Mouse (Mus musculus) liver, adult 2 months (tissue): ENCODE results near the gene Casp9. TPM values are rescaled to one million over a fixed set of nuclear protein-coding genes. Genes with fewer than 3 reads are reported as not detected.

Source experiments
- DNase-seq: peaks from one replicate; pipeline ENCODE4 v3.0.0-alpha.2; 2011; ENCODE audit warnings: low read depth, low spot score; ENCODE audit errors: extremely low read depth
- H3K27ac ChIP-seq: fragments of 200-500 bp; replicated peaks from 2 replicates; pipeline ENCODE4 v1.5.1; 2012; ENCODE audit warnings: low read depth, mild to moderate bottlenecking, control low read depth, inconsistent platforms, low read length; ENCODE audit not compliant: insufficient read depth
- H3K27me3 ChIP-seq: fragments of 200-500 bp; 2 replicates; pipeline ENCODE4 v1.6.1; 2012; ENCODE audit warnings: mild to moderate bottlenecking, moderate library complexity, low read length, inconsistent platforms; ENCODE audit not compliant: control insufficient read depth, insufficient read depth
- H3K36me3 ChIP-seq: fragments of 200-500 bp; 2 replicates; pipeline ENCODE4 v1.6.1; 2012; ENCODE audit warnings: low read length, inconsistent platforms; ENCODE audit not compliant: control insufficient read depth, insufficient read depth
- H3K4me1 ChIP-seq: fragments of 200-500 bp; 2 replicates; pipeline ENCODE4 v1.6.1; 2011; ENCODE audit warnings: low read length; ENCODE audit not compliant: control insufficient read depth, insufficient read depth
- H3K4me3 ChIP-seq: fragments of 200-500 bp; 2 replicates; pipeline ENCODE4 v1.5.1; 2011; ENCODE audit warnings: low read depth, mild to moderate bottlenecking, control low read depth, low read length, moderate library complexity; ENCODE audit not compliant: insufficient read depth
- H3K79me2 ChIP-seq: fragments of 200-500 bp; 2 replicates; pipeline ENCODE4 v1.6.1; 2012; ENCODE audit warnings: inconsistent platforms, mild to moderate bottlenecking, low read length, moderate library complexity; ENCODE audit not compliant: control insufficient read depth, insufficient read depth
- H3K9ac ChIP-seq: fragments of 200-500 bp; 2 replicates; pipeline ENCODE4 v1.6.1; 2012; ENCODE audit warnings: low read depth, mild to moderate bottlenecking, control low read depth, inconsistent platforms, low read length
- CTCF ChIP-seq: fragments of 200-500 bp; IDR thresholded peaks from 2 replicates; pipeline ENCODE4 v1.5.1; 2011; ENCODE audit warnings: low read depth, low read length, control low read depth
- POLR2A ChIP-seq: fragments of 200-500 bp; IDR thresholded peaks from 2 replicates; pipeline ENCODE4 v1.6.1; 2011; ENCODE audit warnings: low read length, control low read depth; ENCODE audit not compliant: insufficient read depth; ENCODE audit errors: extremely low read depth
- WGBS: fragments of 180-500 bp; shearing (Covaris S2); methylation state at CpG from one replicate; pipeline ENCODE4 v1.1.7; 2018; 5-methylcytosine and 5-hydroxymethylcytosine counted together
- polyA plus RNA-seq: library from polyadenylated mRNA; depleted of rRNA; stranded (reverse); fragments of >200 nt; gene quantifications from 2 replicates; pipeline ENCODE4 v1.2.3, GENCODE M21; 2012
- total RNA-seq: library from RNA; depleted of rRNA; stranded (reverse); fragments of >200 nt; gene quantifications from 2 replicates; pipeline ENCODE4 v1.2.3, GENCODE M21; 2014

The Casp9 gene
- total and polyA plus RNA-seq, 2 experiments = 8.4 to 10.9 TPM

DNA sequence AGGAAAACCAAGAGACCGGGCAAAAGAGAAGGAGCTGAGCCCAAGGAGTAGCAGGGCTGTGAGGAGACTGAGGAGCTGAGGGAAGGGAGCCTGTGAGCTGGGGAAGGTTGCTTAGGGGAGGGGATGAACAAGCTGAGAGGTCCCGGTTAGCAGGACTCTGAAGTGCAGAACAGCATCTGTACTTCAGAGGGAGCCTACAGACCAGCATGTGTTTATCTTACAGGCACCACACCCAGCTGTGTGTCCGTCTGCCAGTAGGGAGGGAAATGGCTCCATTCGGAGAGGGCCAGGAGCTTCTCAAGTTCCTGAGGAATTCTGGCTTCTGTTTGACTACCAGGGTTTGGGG is 41.4 kb upstream of the Casp9 start:
- WGBS = 53% methylated on average over 4 of the region's 4 CpGs
- H3K27me3 ChIP-seq = no peaks in the 10 kb centered on the region
- H3K27ac ChIP-seq = no peak overlapping the region
- peaks cover 11% of the 10 kb centered on the region; the same call in 1 of the 2 replicates for H3K79me2 ChIP-seq
- no peak for DNase-seq
- no peak for TF ChIP-seq CTCF
- no peak overlapping the region for H3K4me3 ChIP-seq
- H3K9ac ChIP-seq = no peak overlapping the region
- peaks cover 22% of the 10 kb centered on the region for H3K36me3 ChIP-seq
- H3K4me1 ChIP-seq = peaks cover 16% of the 10 kb centered on the region

DNA sequence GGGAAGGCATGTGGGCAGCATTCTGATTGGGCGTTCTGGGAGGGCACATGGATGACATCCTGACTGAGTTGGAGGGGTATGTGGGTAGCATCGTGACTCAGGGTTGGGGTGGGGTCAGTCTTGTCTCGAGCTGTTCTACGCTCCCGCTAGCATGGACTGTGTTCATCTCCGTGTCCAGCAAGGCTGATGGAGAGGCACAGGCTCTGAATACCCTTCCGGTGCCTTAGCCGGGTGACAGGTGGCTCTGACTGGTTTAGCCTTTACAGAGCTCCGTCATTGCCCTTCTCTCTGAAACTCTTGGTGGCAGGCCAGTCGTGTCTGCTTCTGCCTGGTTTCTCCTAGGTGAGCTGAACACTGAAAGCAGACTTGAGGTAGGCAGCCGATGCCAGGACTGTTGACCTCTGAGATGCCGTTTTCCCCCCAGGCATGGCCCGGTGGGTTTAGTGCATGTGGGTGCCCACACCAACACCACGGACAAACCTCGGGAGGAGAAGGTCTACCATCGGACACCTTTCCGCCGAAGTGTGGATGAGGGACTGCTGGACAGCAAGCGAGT is 38.0 kb upstream of the Casp9 start:
- H3K36me3 ChIP-seq = peaks cover 39% of the 10 kb centered on the region
- no peaks in the 10 kb centered on the region for H3K27me3 ChIP-seq
- H3K27ac ChIP-seq = no peak overlapping the region
- no peak overlapping the region for H3K9ac ChIP-seq
- H3K4me1 ChIP-seq = peaks cover 6% of the 10 kb centered on the region; the same call in 1 of the 2 replicates
- H3K4me3 ChIP-seq = no peak overlapping the region
- peaks cover 5% of the 10 kb centered on the region; the same call in 1 of the 2 replicates for H3K79me2 ChIP-seq
- no peak for TF ChIP-seq POLR2A
- no peak for TF ChIP-seq CTCF
- no peak for DNase-seq
- 92% methylated on average over 19 of the region's 19 CpGs for WGBS

DNA sequence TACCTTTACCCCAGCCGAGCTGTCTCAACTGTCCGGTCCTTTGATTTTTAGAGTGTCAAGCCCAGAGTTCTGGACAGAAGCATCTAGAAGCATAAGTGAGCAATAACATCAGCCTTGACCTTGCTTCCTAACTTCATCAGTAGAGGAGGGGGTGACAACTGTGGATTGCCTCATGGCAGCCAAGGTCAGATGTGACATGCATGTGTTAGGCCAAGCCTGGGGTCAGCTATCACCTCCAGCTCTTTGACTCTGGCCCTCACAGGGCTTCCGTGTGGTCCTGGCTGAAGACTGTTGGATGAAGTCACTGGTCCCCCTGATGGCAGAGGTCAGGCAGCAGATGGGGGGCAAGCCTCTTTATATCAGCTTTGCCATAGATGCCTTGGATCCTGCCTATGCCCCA is 36.3 kb upstream of the Casp9 start:
- no peak overlapping the region for H3K27ac ChIP-seq
- H3K36me3 ChIP-seq = peaks cover 39% of the 10 kb centered on the region
- 0 out of 2 replicates have a peak, but pooled peaks cover 2% of the 10 kb centered on the region for H3K79me2 ChIP-seq
- no peak for DNase-seq
- no peak overlapping the region for H3K4me3 ChIP-seq
- no peak for TF ChIP-seq CTCF
- TF ChIP-seq POLR2A = no peak
- no peaks in the 10 kb centered on the region for H3K4me1 ChIP-seq
- 88% methylated on average over 3 of the region's 3 CpGs for WGBS
- no peaks in the 10 kb centered on the region for H3K27me3 ChIP-seq
- H3K9ac ChIP-seq = no peak overlapping the region

DNA sequence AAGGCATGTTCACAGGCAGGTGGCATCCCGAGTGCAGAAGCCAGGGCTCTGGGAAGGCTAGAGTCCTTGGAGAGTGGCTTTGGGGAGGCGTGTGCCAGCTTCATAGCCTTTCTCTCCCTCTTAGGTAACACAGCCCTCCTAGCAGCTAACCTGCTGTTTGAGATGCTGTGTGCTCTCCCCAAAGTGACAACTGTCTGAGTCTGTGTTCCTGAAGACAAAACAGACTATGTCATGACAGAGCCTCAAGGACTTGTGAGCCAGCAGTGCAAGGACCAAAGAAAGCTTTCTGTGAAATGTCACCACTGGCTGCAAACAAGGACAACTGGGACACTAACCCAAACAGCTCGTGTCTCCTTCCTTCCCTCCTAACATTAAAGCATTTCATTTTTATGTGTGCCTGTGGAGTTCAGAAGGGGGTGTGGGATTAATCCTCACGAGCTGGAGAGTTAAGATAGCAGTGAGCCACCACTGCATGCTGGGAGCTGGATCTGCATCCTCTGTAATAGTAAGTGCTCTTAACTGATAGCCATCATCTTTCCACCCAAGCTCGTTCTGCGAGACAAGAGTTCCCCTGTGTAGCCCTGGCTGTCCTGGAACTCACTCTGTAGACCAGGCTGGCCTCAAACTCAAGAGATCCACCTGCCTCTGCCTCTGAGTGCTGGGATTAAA is 34.4 kb upstream of the Casp9 start:
- Histone ChIP-seq H3K27me3 (no peaks in the 10 kb centered on the region), H3K9ac (no peak overlapping the region), H3K27ac (no peak overlapping the region), H3K4me1 (no peaks in the 10 kb centered on the region), H3K4me3 (no peak overlapping the region), H3K79me2 (no peaks in the 10 kb centered on the region), H3K36me3 (peaks cover 38% of the 10 kb centered on the region)
- no peak for DNase-seq
- TF ChIP-seq POLR2A (no peak), CTCF (no peak)
- 85% methylated on average over 6 of the region's 6 CpGs for WGBS

DNA sequence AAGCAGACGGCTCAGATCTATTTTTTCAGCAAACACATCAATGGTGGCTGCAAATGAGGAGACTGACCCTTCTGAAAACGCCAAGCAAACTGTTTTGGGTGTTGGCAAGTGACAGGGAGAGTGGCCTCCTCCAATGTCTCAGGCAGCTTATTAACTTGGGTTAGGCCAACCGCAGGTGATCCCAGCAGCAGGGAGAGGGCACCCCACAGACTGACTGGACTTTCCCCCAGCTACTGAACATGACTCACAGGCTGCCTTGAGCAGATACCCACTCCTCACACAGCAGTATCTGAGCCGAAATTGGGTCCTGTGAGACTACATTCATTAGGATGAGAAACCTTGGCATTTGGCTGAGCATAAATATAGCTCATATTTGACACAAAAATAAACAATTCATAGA is 32.5 kb upstream of the Casp9 start:
- H3K4me3 ChIP-seq = no peak overlapping the region
- peaks cover 22% of the 10 kb centered on the region for H3K36me3 ChIP-seq
- no peaks in the 10 kb centered on the region for H3K79me2 ChIP-seq
- H3K27ac ChIP-seq = no peak overlapping the region
- no peaks in the 10 kb centered on the region for H3K27me3 ChIP-seq
- H3K9ac ChIP-seq = no peak overlapping the region
- no peaks in the 10 kb centered on the region for H3K4me1 ChIP-seq
- 58% methylated on average over 4 of the region's 4 CpGs for WGBS
- no peak for TF ChIP-seq CTCF
- no peak for TF ChIP-seq POLR2A
- DNase-seq = no peak

DNA sequence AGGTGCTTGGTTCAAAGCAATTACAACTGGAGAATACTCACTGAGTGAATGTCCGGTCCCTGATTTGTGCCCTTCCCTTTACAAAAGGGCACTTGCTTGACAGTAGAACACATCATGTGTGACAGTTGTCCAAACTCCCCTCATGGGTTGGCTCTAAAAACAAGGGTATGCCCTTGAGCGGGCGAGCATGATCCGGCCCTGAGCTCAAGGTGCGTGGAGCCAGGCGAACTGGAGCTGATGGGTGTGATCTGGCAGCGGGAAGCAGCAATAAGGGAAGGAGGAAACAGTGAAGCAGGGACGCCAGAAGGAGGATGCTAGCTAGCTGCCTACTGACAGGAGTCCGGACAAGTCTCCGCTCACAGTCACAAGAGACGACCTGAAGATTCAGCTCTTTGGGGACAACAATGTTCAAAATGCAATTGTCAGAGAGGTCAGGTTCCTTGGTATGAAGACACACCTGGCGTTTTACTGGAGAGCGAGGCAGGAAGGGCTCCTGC is 31.3 kb upstream of the Casp9 start:
- DNase-seq = no peak
- TF ChIP-seq POLR2A = no peak
- TF ChIP-seq CTCF = no peak
- H3K36me3 ChIP-seq = peaks cover 17% of the 10 kb centered on the region
- 90% methylated on average over 13 of the region's 13 CpGs for WGBS
- H3K27me3 ChIP-seq = no peaks in the 10 kb centered on the region
- H3K27ac ChIP-seq = no peak overlapping the region
- no peak overlapping the region for H3K9ac ChIP-seq
- no peaks in the 10 kb centered on the region for H3K79me2 ChIP-seq
- 0 out of 2 replicates have a peak, but pooled peaks cover 2% of the 10 kb centered on the region for H3K4me1 ChIP-seq
- H3K4me3 ChIP-seq = no peak overlapping the region
